Mouse (Mus musculus) limb, embryonic 14.5 days (tissue): ENCODE measurements around the gene Prdm1. TPM values are rescaled to one million over a fixed set of nuclear protein-coding genes. Genes with fewer than 3 reads are reported as not detected.

ENCODE experiments used
- ATAC-seq: fragments of 200-750 bp; cut with Nextera tagmentation; 2 replicates; pipeline ENCODE4 v1.8.0; 2017; ENCODE audit warnings: low read depth, moderate number of reproducible peaks, moderate TSS enrichment; ENCODE audit not compliant: low FRiP score
- DNase-seq: peaks from one replicate; pipeline ENCODE4 v3.0.0-alpha.2; 2015; ENCODE audit warnings: low spot score
- H3K27ac ChIP-seq: fragments of 300-500 bp; sonication (generic); replicated peaks from 2 replicates; pipeline ENCODE4 v1.5.1; 2014; ENCODE audit warnings: low read depth, mild to moderate bottlenecking, low read length, moderate library complexity, mixed read lengths
- H3K27me3 ChIP-seq: fragments of 300-500 bp; sonication (generic); 2 replicates; pipeline ENCODE4 v1.6.1; 2014; ENCODE audit warnings: low read length, mixed read lengths; ENCODE audit not compliant: control insufficient read depth, insufficient read depth
- H3K36me3 ChIP-seq: fragments of 300-500 bp; sonication (generic); 2 replicates; pipeline ENCODE4 v1.6.1; 2014; ENCODE audit warnings: mild to moderate bottlenecking, low read length, moderate library complexity, mixed read lengths; ENCODE audit not compliant: control insufficient read depth, insufficient read depth
- H3K4me1 ChIP-seq: fragments of 300-500 bp; sonication (generic); 2 replicates; pipeline ENCODE4 v1.6.1; 2014; ENCODE audit warnings: antibody characterized with exemption, low read length, mixed read lengths; ENCODE audit not compliant: control insufficient read depth, insufficient read depth
- H3K4me2 ChIP-seq: fragments of 300-500 bp; sonication (generic); replicated peaks from 2 replicates; pipeline ENCODE4 v1.6.1; 2014; ENCODE audit warnings: low read depth, mild to moderate bottlenecking, low read length, moderate library complexity; ENCODE audit not compliant: severe bottlenecking
- H3K4me3 ChIP-seq: fragments of 300-500 bp; sonication (generic); replicated peaks from 2 replicates; pipeline ENCODE4 v1.5.1; 2014; ENCODE audit warnings: low read length
- H3K9ac ChIP-seq: fragments of 300-500 bp; sonication (generic); 2 replicates; pipeline ENCODE4 v1.6.1; 2014; ENCODE audit warnings: mild to moderate bottlenecking, low read depth, low read length, moderate library complexity; ENCODE audit not compliant: severe bottlenecking
- H3K9me3 ChIP-seq: fragments of 300-500 bp; sonication (generic); 2 replicates; pipeline ENCODE4 v1.6.1; 2016; ENCODE audit warnings: low read length; ENCODE audit not compliant: control insufficient read depth
- POLR2A ChIP-seq: fragments of 200-500 bp; IDR thresholded peaks from 2 replicates; pipeline ENCODE4 v1.8.0; 2012; ENCODE audit warnings: inconsistent platforms, mild to moderate bottlenecking, moderate library complexity, borderline replicate concordance; ENCODE audit not compliant: insufficient read depth, insufficient read length; ENCODE audit errors: extremely low read depth
- WGBS: fragments of 180-500 bp; shearing (Covaris S2); extraction: QIAGEN DNeasy Blood & Tissue Kit; methylation state at CpG from one replicate; pipeline ENCODE4 v1.1.7; 2014; 5-methylcytosine and 5-hydroxymethylcytosine counted together
- polyA plus RNA-seq, 2 experiments: library from polyadenylated mRNA; depleted of rRNA in 1 of 2; stranded (reverse) in 1 of 2; unstranded in 1 of 2; fragments of >200 nt; fragmentation: Nextera tagmentation in 1 of 2; extraction: Ambion mirVana in 1 of 2; gene quantifications; 2 replicates each; pipeline versions ENCODE4 v1.2.1 to v1.2.3; 2012 to 2014

The Prdm1 gene
- polyA plus RNA-seq, 2 experiments: 4.8 to 5.7 TPM

- H3K4me3 ChIP-seq: no peak overlapping the region
- no peak overlapping the region for H3K9ac ChIP-seq
- H3K4me2 ChIP-seq: no peak overlapping the region
- no peak for ATAC-seq
- DNase-seq: no peak
- no peaks in the 10 kb centered on the region for H3K27me3 ChIP-seq
- no peaks in the 10 kb centered on the region for H3K36me3 ChIP-seq
- H3K9me3 ChIP-seq: no peaks in the 10 kb centered on the region
- WGBS: 44% methylated on average over 12 of the region's 12 CpGs
- no peak for TF ChIP-seq POLR2A
- H3K27ac ChIP-seq: no peak overlapping the region
- no peaks in the 10 kb centered on the region for H3K4me1 ChIP-seq
Measured at GRCm38 (mm10) chr10:44391509-44392290, 136.6 kb downstream of the Prdm1 start.

GRCm38 (mm10) chr10:44390286-44390685, 138.0 kb downstream of the Prdm1 start:
- H3K4me1 ChIP-seq: no peaks in the 10 kb centered on the region
- H3K4me3 ChIP-seq: no peak overlapping the region
- no peak overlapping the region for H3K4me2 ChIP-seq
- DNase-seq (no peak), ATAC-seq (no peak)
- no peaks in the 10 kb centered on the region for H3K9me3 ChIP-seq
- no peaks in the 10 kb centered on the region for H3K36me3 ChIP-seq
- no peak overlapping the region for H3K9ac ChIP-seq
- no peaks in the 10 kb centered on the region for H3K27me3 ChIP-seq
- no peak overlapping the region for H3K27ac ChIP-seq
- TF ChIP-seq POLR2A: no peak
- WGBS: 81% methylated on average over 5 of the region's 5 CpGs

- ATAC-seq (no peak), DNase-seq (no peak)
- Histone ChIP-seq H3K4me2 (no peak overlapping the region), H3K4me1 (no peaks in the 10 kb centered on the region; the same call in 1 of the 2 replicates), H3K36me3 (no peaks in the 10 kb centered on the region), H3K4me3 (no peak overlapping the region), H3K9ac (no peak overlapping the region), H3K9me3 (no peaks in the 10 kb centered on the region), H3K27ac (no peak overlapping the region), H3K27me3 (no peaks in the 10 kb centered on the region)
- no peak for TF ChIP-seq POLR2A
- WGBS: 61% methylated on average over 11 of the region's 11 CpGs
Measured at GRCm38 (mm10) chr10:44388706-44389233, 139.5 kb downstream of the Prdm1 start.
